Mouse (Mus musculus): ENCODE data around the gene Tmem129. TPM values are rescaled to one million over a fixed set of nuclear protein-coding genes. Genes with fewer than 3 reads are reported as not detected.

Gene Tmem129
- 40.0 TPM for polyA plus RNA-seq (2017; shearing (Covaris generic))

DNA sequence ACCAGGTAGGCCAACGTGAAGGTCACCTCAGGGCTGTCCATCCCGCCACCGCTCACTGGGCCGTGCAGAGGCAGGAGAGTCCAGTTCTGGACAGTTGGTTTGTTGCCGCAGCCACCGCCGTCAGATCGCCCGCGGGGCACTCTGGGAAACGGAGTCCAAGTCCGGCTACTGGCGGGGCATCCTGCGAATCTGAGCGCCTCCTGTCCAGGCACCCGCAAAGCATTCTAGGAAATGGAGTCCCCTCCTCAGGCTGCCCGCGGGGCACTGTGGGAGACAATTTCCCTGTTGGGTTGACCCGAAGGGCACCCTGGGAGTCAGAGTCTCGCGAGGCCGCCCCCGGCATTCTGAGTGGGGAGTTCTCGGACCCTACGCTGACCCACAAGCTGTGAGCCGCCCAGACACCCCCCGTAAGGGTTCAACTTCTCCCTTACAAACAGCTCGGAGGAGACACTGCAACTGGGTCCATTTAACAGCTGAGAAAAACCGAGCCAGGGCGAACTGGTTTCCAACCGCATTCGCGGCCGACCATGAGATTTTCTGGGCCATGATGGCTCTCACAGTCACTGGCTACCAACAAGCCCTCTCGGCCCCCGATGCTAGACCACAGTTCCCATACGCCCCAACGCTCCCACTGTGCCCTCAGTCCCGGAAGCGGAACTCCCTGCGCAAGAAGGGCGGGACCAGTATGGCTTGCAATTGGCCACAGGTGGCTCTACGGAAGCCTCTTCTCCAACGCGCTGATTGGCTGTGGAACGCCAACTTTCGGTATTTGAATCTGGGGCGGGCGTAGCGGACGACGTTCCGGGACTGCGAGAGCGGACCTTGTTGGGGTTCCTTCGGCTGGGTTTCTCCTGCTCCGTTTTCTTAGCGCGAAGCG is at the start of gene Tmem129, which contains the start of gene Tacc3:
Tmem129 (minus strand) TSS at position 630 of the 877 bp plus-strand sequence.
Tacc3 (plus strand) TSS at position 342 of the 877 bp plus-strand sequence.

DNA sequence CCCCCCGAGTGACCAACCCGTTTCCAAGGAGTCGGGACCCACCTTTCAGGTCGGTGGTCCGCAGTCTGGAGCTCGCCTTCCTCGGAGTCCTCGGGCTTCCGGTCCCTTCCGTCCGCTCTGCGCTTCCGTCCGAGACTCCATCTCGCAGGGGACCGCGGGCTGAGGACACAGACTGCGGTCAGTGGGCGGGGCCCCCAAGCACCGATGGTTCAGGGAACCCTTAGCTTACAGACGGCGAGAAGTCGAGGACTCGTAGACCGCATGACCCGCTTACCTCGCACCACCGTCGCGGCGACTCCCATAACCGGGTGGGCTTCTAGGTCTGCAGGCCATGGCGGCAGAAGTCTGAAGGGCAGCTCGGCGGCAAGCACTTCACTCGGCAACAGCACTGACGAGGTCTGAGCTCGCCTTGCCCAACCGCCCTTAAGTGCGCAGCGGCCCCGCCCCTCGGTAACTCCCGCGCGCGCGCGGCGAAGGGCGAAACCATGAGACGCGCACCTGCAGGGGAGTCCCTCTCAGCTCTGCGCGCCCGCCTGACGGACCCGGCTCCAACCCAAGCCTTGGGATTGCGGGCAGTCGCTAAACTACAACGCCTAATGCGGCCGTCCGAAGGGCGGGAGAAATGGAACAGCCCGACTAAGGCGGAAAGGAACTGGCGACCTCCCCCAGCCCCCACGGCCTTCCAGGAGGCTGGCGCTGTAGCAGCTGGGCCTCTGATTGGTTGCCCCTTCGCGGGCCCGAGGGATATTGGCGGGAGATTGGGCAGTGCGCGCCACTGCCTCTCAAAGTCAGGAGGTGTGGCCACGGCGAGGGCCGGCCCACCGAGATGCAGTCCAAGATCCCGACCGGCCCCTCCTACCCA is 6.1 kb downstream of the Tmem129 start, which contains the start of gene Slbp:
Slbp (minus strand) TSS at position 654 of the 862 bp plus-strand sequence.

DNA sequence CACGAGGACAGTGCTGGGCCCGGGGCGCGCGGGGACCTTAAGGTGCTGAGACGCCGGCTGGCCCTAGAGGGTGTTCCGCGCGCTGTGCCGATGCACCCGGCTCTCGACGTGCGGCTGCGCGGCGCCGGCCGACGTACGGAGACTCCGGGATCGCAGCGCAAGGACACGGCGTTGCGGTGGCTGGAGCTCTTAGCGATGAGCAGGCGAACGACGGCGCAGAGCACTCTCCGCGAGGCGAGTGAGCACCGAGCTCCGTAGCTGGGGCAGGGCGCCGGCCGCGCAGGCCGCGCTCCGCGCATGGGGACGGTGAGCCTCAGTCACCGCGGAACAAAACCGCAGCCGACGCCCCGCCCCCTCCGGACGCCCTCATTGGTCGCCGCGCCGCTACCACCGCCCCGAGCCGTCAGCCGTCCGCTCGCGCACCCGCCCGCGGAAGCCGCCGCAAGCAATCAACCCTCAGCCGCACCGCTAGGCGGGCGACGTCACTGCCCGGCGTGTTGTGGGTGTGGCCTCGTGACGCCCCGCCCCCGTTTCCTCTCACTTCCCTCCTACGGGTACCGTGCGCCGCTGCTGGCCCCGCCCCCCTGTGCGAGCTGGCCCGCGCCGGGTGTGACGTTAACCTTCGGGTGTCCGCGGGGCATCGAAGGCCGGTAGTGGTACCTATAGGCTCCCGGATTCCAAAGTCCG is 28.8 kb downstream of the Tmem129 start, which contains the start of the genes Fam53a and Gm9903:
Fam53a (minus strand) TSS at position 335 of the 687 bp plus-strand sequence.
Gm9903 (plus strand) TSS at position 625 of the 687 bp plus-strand sequence.

Other genes with a start within 250 kb of the Tmem129 start
- gene Nkx1-1, start 224.4 kb downstream of the Tmem129 start, polyA plus RNA-seq (2017; shearing (Covaris generic)): not detected
- 30.6 TPM for gene Fam53a, start 28.8 kb downstream of the Tmem129 start, polyA plus RNA-seq (2017; shearing (Covaris generic))
- 0.88 TPM for gene Gm9903, start 28.5 kb downstream of the Tmem129 start, polyA plus RNA-seq (2017; shearing (Covaris generic))
- 183 TPM for gene Slbp, start 5.8 kb downstream of the Tmem129 start, polyA plus RNA-seq (2017; shearing (Covaris generic))
- 26.2 TPM for gene Tacc3, start 288 bp downstream of the Tmem129 start, polyA plus RNA-seq (2017; shearing (Covaris generic))
- gene Fgfr3, start 63.3 kb upstream of the Tmem129 start, polyA plus RNA-seq (2017; shearing (Covaris generic)): 0.13 TPM
- gene Letm1, start 124.4 kb upstream of the Tmem129 start, polyA plus RNA-seq (2017; shearing (Covaris generic)): 29.9 TPM
- 7.8 TPM for gene Nsd2, start 162.3 kb upstream of the Tmem129 start, polyA plus RNA-seq (2017; shearing (Covaris generic))

All from activated CD4-positive, CD25-positive, alpha-beta regulatory T cell, adult 9 weeks (primary cell).